Mouse (Mus musculus) thymus, adult 2 months (tissue): ENCODE results near the gene Mtif3.

Experiments used
- CTCF ChIP-seq: fragments of 200-500 bp; IDR thresholded peaks from 2 replicates; pipeline ENCODE4 v1.5.1; 2012; ENCODE audit warnings: mild to moderate bottlenecking, control low read depth, low read length, moderate library complexity, borderline replicate concordance; ENCODE audit not compliant: control insufficient read depth, poor library complexity, insufficient read depth; ENCODE audit errors: extremely low read depth
- POLR2A ChIP-seq: fragments of 200-500 bp; IDR thresholded peaks from 2 replicates; pipeline ENCODE4 v1.6.1; 2012; ENCODE audit warnings: mild to moderate bottlenecking, low read length, control low read depth, moderate library complexity; ENCODE audit not compliant: control insufficient read depth, poor library complexity, insufficient read depth; ENCODE audit errors: extremely low read depth

- TF ChIP-seq CTCF, result no peak
- no peak for TF ChIP-seq POLR2A
These were observed 6.9 kb downstream of the Mtif3 start for GRCm38 (mm10) chr5:146956678-146957077.
